Mouse (Mus musculus) lung, postnatal 10 days (tissue): ENCODE measurements at regions not wholly inside any gene's neighbourhood (a gene's known extent, or its start where the extent isn't known, plus 50 kb on each side); places are given as distances from the start of the nearest gene placed in this dataset.

Experiments
- DNase-seq: peaks from one replicate; pipeline ENCODE4 v3.0.0; 2021

- no peak for DNase-seq
Observed at GRCm38 (mm10) chr6:24262578-24262977, 94.7 kb upstream of the Slc13a1 start.

GRCm38 (mm10) chr6:24245591-24245990 is 77.7 kb upstream of the Slc13a1 start:
- DNase-seq: no peak

- no peak for DNase-seq
Observed at GRCm38 (mm10) chr6:24238541-24238940, 70.6 kb upstream of the Slc13a1 start.

GRCm38 (mm10) chr6:24238054-24238453 is 70.2 kb upstream of the Slc13a1 start:
- no peak for DNase-seq

- no peak for DNase-seq
Observed at GRCm38 (mm10) chr6:24233626-24234025, 65.7 kb upstream of the Slc13a1 start.

GRCm38 (mm10) chr6:24220589-24220988 is 52.7 kb upstream of the Slc13a1 start:
- DNase-seq: no peak

GRCm38 (mm10) chr6:24219882-24220522 is 52.1 kb upstream of the Slc13a1 start:
- peak; percentile 6 for DNase-seq
